Mouse (Mus musculus) heart, embryonic 13.5 days (tissue): ENCODE results near the gene Mettl4. TPM values are rescaled to one million over a fixed set of nuclear protein-coding genes. Genes with fewer than 3 reads are reported as not detected.

Source experiments
- ATAC-seq: fragments of 200-750 bp; cut with Nextera tagmentation; 2 replicates; pipeline ENCODE4 v1.8.0; 2017; ENCODE audit warnings: moderate TSS enrichment; ENCODE audit not compliant: insufficient number of reproducible peaks, low FRiP score, low TSS enrichment; ENCODE audit errors: extremely low read depth
- H3K27ac ChIP-seq: fragments of 300-500 bp; sonication (generic); replicated peaks from 2 replicates; pipeline ENCODE4 v1.5.1; 2015; ENCODE audit warnings: moderate library complexity, mild to moderate bottlenecking, inconsistent platforms
- H3K27me3 ChIP-seq: fragments of 300-500 bp; sonication (generic); replicated peaks from 2 replicates; pipeline ENCODE4 v1.6.1; 2015; ENCODE audit warnings: mild to moderate bottlenecking, inconsistent platforms
- H3K36me3 ChIP-seq: fragments of 300-500 bp; sonication (generic); 2 replicates; pipeline ENCODE4 v1.6.1; 2015; ENCODE audit warnings: mild to moderate bottlenecking, inconsistent platforms
- H3K4me1 ChIP-seq: fragments of 300-500 bp; sonication (generic); 2 replicates; pipeline ENCODE4 v1.6.1; 2015; ENCODE audit warnings: inconsistent platforms
- H3K4me2 ChIP-seq: fragments of 300-500 bp; sonication (generic); 2 replicates; pipeline ENCODE4 v1.6.1; 2015; ENCODE audit warnings: inconsistent platforms, mild to moderate bottlenecking, moderate library complexity
- H3K4me3 ChIP-seq: fragments of 300-500 bp; sonication (generic); 2 replicates; pipeline ENCODE4 v1.5.1; 2015; ENCODE audit warnings: moderate library complexity, mild to moderate bottlenecking, inconsistent platforms
- H3K9ac ChIP-seq: fragments of 300-500 bp; sonication (generic); 2 replicates; pipeline ENCODE4 v1.6.1; 2015; ENCODE audit warnings: inconsistent platforms, mild to moderate bottlenecking, moderate library complexity
- H3K9me3 ChIP-seq: fragments of 300-500 bp; sonication (generic); 2 replicates; pipeline ENCODE4 v1.6.1; 2016; ENCODE audit warnings: inconsistent platforms
- WGBS: fragments of 180-500 bp; shearing (Covaris S2); methylation state at CpG from one replicate; pipeline ENCODE4 v1.1.7; 2015; ENCODE audit warnings: mixed read lengths; 5-methylcytosine and 5-hydroxymethylcytosine counted together
- polyA plus RNA-seq: library from polyadenylated mRNA; unstranded; fragments of >200 nt; fragmentation: Nextera tagmentation; extraction: Ambion mirVana; gene quantifications from 2 replicates; pipeline ENCODE4 v1.2.1, GENCODE M21; 2015

The Mettl4 gene
- polyA plus RNA-seq, 1 experiment from 2014 or later = 12.1 TPM

DNA sequence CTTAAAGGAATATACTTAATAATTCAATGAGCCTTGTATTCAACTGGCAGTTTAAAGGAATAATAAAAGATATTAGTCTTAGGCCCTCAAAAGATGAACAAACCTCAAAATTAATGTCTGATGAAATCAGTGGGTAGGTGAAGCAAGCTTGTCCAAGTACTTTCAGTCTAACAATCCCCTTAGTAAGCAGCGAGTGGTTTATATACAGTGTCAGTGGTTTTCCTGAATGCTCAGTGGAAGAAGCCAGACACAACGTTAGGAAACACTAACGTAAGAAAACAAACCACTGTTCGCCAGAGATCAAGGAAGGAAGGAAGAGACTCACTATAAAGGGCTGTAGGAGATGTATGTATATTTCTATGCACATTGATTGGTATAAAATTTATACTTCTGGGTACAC is 23.1 kb downstream of the Mettl4 start:
- H3K9me3 ChIP-seq = no peaks in the 10 kb centered on the region
- WGBS = 86% methylated on average over 4 of the region's 4 CpGs
- no peaks in the 10 kb centered on the region for H3K27me3 ChIP-seq
- H3K9ac ChIP-seq = no peak overlapping the region
- no peak overlapping the region for H3K4me2 ChIP-seq
- H3K4me3 ChIP-seq = no peak overlapping the region
- no peak for ATAC-seq
- H3K27ac ChIP-seq = no peak overlapping the region
- H3K36me3 ChIP-seq = peaks cover 31% of the 10 kb centered on the region
- H3K4me1 ChIP-seq = no peaks in the 10 kb centered on the region

DNA sequence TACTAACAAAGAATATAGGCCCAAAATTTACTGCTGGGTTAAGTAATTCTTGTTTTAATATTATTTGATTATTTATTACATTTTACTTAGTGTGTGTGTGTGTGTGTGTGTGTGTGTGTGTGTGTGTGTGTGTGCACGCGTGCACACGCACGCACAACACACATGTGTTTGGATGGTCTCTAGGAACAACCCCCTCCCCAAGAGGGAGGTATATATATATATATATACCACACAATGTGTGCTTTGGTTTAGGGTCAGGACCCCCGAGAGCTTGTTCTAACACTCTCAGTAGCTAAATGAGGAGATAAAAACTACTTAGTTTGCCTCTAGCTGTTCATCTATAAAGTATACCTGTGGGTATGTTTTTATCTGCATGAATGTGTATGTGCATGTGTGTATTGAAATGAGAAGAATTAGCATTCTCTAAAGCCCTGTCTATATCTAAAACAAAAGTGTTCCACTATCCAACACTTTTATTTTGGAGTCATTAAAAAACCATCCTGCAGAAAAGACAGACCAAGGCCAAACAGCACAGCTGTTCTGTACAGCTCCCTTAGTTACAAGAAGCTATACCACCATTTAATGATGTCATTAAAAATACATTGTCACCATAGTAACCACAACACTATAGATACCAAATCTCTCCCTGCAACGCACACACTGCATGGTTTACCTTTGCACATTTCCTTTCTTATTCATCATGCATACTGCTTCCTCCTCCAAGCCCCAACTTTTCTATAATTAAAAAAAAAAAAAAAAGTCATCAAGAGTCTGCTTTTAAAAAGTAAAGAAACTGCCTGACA is 76.1 kb downstream of the Mettl4 start:
- no peak for ATAC-seq
- Histone ChIP-seq H3K27ac (no peak overlapping the region), H3K9me3 (no peaks in the 10 kb centered on the region), H3K4me2 (no peak overlapping the region), H3K9ac (no peak overlapping the region), H3K36me3 (no peaks in the 10 kb centered on the region), H3K4me1 (no peaks in the 10 kb centered on the region), H3K4me3 (no peak overlapping the region), H3K27me3 (no peaks in the 10 kb centered on the region)
- WGBS = 60% methylated on average over 6 of the region's 6 CpGs
